Mouse (Mus musculus) MEL (cell line): ENCODE results near the gene Gm45753.

Experiments
- CTCF ChIP-seq, 3 experiments: IDR thresholded peaks in 2 of 3; conservative IDR thresholded peaks in 1 of 3; 2 replicates each; pipeline ENCODE4 v1.5.1; 2011 to 2012; ENCODE audit warnings: low read length in 3 of 3, low read depth in 2 of 3, mild to moderate bottlenecking in 2 of 3, improper control_type of control experiment in 1 of 3, inconsistent platforms in 1 of 3, mixed read lengths in 1 of 3, moderate library complexity in 1 of 3; ENCODE audit not compliant: control insufficient read depth in 1 of 3, insufficient read depth in 1 of 3, poor library complexity in 1 of 3, severe bottlenecking in 1 of 3
- MAZ ChIP-seq: IDR thresholded peaks from 2 replicates; pipeline ENCODE4 v1.6.1; 2012; ENCODE audit warnings: low read depth, mild to moderate bottlenecking, inconsistent platforms, low read length, improper control_type of control experiment
- POLR2A ChIP-seq, 2 experiments: IDR thresholded peaks; 2 replicates each; pipeline ENCODE4 v1.6.1; 2011 to 2012; ENCODE audit warnings: low read length in 2 of 2, mild to moderate bottlenecking in 2 of 2, control low read depth in 1 of 2, improper control_type of control experiment in 1 of 2, low read depth in 1 of 2, moderate library complexity in 1 of 2; ENCODE audit not compliant: control insufficient read depth in 1 of 2, insufficient read depth in 1 of 2, poor library complexity in 1 of 2

DNA sequence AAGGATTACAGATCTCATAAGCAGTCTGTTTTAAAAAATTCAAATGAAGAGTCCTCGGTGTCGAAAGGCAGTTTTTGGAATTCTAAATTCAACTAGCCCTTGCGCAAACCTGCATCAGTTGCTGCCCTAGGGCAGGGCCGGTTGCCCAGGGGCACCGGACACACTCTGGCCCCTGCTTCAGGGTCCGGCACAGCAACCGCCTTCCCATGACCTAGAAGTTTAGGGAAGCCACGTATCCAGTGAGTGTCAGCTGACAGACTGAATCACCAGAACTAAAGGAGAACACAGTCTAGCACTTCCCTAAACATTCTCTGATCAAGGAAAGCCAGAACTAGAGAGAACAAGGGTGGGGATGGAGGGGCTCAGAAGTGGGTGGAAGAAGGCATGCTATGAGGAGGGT lies 25.2 kb upstream of the Gm45753 start:
- TF ChIP-seq MAZ (no peak), CTCF (IDR thresholded peaks at IDR 0.05 in 2 of 3, conservative IDR thresholded peaks at IDR 0.05 in 1 of 3; ENCODE audit: control insufficient read depth in 1 of 3, insufficient read depth in 1 of 3, low read depth in 2 of 3, low read length in 3 of 3, poor library complexity in 1 of 3, severe bottlenecking in 1 of 3) (no peak), POLR2A (IDR thresholded peaks at IDR 0.05; ENCODE audit: control insufficient read depth in 1 of 2, insufficient read depth in 1 of 2, low read depth in 1 of 2, low read length in 2 of 2, poor library complexity in 1 of 2) (no peak)
